Mouse (Mus musculus) lung, adult 2 months (tissue): ENCODE measurements around the gene Pi4kb.
"Not testable (repeated sequence)": the region's sequence is repeated elsewhere in the genome, so short reads cannot be mapped to it uniquely, and the experiment has no call there.

Source experiments
- CTCF ChIP-seq: fragments of 200-500 bp; IDR thresholded peaks from 2 replicates; pipeline ENCODE4 v1.5.1; 2011; ENCODE audit warnings: mild to moderate bottlenecking, low read length, control low read depth; ENCODE audit not compliant: insufficient read depth
- POLR2A ChIP-seq: fragments of 200-500 bp; IDR thresholded peaks from 2 replicates; pipeline ENCODE4 v1.6.1; 2011; ENCODE audit warnings: low read depth, mild to moderate bottlenecking, control low read depth, low read length, borderline replicate concordance; ENCODE audit errors: extremely low read depth

GRCm38 (mm10) chr3:94935332-94935731 lies 39.2 kb upstream of the Pi4kb start:
- not testable (repeated sequence) for TF ChIP-seq CTCF, POLR2A
